Mouse (Mus musculus): ENCODE results near the gene Fam198b. TPM values are rescaled to one million over a fixed set of nuclear protein-coding genes. Genes with fewer than 3 reads are reported as not detected.
A peak's percentile ranks its signal among the peaks of the same experiment; 100 is the strongest.
"Not testable (repeated sequence)": the region's sequence is repeated elsewhere in the genome, so short reads cannot be mapped to it uniquely, and the experiment has no call there.

Gene Fam198b
- total RNA-seq, 2 experiments from 2014 or later = 4.2 to 7.2 TPM

DNA sequence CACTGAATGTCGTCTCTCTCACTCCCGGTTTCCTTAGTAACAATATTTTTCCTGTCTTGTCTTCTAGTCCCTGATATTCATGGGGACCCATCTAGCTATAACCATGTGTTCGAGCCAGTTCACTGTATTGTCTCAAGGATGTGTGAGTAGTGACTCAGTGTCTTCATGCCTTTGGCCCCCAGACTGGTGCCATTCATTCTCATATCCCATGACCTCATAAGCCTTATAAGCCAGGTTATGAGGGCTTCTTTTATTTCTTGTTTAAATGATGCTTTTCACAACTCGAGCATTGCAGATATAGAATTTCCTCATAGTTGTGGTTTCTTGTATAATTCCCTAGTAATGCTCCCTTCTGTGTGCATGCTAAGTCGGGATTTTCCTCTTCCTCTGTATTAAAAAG, 31.9 kb downstream of the Fam198b start:
- no peak for DNase-seq (ENCODE audit: low spot score in 2 of 2)

DNA sequence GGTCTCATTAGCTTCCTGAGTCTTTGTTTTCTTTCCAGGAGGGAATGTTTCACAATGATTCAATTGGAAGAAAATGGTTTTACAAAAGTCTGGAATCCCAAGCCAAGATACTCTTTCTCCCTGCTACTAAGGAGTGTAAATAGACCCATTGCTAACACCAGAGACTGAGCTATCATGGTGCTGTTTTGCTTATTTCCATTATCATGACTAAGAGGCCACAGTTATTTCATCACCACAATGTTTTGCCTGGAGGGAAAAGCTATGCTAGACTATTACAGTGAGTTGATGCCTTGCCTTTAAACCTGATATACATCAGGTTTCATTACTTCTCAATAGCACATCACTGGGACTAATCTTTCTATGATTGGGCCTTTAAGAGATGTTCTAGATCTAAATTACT, 34.4 kb downstream of the Fam198b start:
- DNase-seq (ENCODE audit: low spot score in 2 of 2) = no peak

DNA sequence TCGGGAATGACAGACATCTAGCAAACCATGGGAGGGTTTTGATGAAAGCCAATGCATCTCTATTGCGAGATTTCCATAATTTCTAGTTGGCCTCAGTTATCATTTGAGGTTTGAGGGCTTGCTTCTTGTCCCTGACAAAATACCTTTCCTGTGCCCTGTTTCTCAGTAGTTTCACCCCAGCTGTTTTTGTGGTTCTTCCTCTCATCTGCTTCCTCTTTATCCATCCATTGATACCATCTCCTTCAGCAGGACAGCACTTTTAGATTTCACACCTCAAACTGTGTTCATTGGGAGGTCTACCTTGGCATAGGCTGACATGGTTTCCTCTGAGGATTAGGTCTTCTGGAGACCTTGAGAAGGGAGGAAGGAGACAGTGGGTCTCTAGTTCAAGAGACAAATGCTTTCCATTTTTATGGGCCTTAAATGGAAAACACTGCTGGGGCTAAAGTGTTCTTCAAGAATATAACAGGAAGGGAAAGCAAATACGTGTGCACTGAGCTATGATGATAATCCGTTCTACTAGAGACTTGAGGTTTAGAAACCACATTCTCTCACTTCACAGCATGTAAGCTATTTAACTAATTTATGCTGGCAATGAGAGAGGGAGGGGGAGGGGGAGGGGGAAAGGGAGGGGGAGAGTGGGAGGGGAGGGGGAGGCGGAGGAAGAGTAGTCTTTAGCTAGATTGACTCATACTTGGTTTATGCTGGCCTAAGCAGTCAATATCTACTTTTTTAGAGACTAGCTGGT, 41.8 kb downstream of the Fam198b start:
- DNase-seq (ENCODE audit: low spot score in 2 of 2) = no peak

DNA sequence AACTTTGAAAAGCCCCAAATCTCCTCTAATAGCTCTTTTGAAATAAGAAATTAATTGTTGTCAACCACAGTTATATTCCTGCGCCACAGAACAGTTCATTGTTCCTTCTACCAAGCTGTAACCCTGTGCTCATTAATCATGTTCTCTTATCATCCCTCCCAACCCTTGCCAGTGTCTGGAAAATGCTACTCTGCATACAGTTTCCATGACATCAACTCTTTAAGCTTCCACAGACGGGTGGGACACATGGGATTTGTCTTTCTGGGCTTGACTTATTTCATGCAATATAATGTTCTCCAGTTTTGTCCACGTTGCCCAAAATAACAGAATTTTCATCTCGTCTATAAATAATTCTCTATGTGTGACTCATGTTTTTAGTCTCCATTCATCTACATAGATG, 42.7 kb downstream of the Fam198b start:
- no peak for DNase-seq (ENCODE audit: low spot score in 2 of 2)

DNA sequence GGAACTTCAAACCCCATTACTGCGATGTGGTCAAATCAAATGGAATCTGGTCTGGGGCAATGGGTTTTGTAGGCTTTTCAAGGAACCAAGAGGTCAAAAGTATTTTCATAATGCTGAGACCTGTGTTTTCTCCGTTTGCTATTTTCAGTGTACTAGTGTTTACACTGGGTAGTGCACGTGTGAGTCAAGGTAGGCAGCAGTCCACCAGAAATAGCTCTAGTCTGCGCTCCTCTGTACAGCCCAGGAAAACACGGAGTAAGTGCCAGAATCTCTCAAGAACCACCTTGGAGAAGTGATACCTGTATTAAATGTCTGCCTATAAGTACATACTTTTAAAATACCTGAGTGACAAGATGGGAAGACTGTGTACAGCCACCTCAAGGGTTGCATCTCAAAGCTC, 44.1 kb downstream of the Fam198b start:
- DNase-seq (ENCODE audit: low spot score in 2 of 2) = no peak

DNA sequence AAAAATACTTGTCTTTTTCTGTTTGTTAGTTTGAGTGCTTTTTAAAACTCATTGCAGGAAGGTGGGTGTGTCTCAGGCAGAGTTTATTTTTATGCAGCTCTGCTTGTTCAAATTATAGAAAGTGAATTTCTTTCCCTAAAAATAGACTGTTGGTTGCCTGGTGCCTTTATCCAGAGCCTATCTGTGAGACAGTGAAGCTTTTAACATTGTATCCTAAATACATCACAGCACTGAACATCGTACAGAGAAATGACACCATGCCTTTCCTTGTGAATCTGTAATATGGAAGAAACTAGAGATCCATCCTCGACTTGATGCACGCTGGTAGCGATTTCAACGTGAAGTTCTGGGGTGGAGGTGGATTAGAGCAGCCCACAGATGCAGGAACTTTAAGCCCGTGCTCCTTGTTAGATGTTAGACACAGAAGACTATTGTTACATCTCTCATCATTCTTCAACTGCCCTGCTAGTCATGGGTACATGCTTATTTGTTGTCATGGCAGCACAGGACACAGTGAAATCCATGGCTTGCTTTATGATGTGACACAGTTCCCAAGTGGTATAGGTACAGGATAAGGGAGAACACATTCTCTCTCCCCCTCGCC, 45.9 kb downstream of the Fam198b start:
- peak in 1 of 2 experiments; percentile 31 for DNase-seq (ENCODE audit: low spot score in 2 of 2)

DNA sequence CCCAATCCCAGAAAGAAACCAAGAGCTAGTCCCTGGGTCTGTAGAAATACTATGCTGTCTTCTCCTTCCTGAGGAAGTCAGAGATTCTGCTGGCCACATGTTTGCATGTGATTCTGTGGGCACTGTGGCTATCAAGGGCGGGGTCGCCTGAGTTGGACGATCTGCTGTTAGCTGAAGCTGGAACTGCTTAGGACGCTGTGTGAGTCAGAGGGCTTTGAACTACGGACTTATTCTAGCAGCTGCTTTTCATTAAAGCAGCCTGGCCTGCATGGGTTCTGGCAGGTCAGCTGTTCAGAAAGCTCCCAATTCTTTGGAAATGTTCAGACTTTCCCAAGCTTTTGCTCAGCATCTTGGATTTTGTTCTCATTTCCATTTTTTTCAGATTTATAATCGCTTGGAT, 51.9 kb downstream of the Fam198b start:
- DNase-seq (ENCODE audit: low spot score in 2 of 2) = no peak

DNA sequence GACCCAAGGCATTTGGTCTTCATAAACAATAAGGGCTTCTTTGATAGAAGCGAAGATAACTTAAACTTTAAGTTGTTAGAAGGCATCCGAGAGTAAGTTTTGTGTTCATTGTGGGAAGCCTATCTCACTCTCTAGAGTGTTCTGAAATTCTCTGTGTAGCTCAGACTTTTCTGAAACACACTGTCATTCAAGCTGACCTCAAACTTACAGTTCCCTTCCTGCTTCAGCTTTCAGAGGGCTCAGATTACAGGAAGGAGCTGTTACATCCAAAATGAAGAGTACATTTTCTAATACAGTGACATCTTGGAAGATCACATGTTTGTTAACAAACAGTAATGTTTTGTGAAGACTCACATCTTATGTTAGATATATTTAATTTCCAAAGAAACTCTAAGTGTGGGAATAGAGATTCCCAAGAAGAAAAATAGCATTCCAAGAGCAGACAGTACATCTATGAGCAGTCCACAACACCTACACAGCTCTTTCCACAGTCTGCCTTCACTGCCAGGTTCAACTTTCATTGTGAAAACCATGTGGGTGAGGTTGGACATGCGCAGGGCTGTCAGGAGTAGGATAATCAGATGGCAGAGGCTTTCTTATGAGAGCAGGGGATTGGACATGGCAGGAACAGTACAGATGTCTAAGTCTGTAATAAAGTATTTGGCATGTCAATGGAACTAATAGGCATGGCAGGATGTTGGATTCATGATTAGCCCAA, 52.6 kb downstream of the Fam198b start:
- DNase-seq (ENCODE audit: low spot score in 2 of 2) = no peak

DNA sequence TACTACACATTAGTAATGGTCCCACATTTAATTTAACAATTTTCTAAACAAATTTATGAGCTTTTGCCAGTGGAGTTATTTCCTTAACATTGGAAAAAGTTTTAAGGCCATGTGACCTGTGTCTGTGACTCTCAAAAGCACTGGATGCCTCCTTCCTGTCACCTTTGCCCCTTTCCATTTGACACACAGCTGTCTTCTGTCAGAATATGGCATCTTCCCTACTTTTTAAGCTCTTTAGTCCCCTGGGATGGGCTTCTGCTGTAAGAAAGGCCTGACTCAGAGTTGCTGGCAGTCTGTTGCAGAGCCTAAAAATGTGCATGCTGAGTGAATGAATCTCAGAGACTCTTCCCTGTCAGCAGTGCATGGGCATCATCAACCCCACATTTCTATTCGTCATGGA, 63.4 kb downstream of the Fam198b start:
- no peak for DNase-seq (ENCODE audit: low spot score in 2 of 2)

DNA sequence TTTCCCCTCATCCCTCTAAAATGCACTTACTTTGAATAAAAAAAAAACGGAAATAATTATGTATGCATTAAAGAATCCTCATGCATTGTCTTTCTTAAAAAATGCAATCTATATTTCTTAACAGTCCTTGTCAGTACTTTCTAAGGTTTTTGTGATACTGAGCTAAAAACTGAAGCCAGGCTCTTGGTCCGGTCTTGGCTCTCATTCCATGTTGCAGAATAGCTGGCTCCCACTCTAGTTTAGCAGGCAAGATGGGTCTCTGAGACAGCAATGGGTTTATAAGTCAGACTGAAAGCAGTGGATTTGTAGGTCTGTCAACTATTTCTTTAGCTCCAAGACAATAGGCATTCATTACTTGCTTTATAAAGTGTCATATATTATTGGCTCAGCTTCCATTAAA, 63.8 kb downstream of the Fam198b start:
- DNase-seq (ENCODE audit: low spot score in 2 of 2) = no peak

DNA sequence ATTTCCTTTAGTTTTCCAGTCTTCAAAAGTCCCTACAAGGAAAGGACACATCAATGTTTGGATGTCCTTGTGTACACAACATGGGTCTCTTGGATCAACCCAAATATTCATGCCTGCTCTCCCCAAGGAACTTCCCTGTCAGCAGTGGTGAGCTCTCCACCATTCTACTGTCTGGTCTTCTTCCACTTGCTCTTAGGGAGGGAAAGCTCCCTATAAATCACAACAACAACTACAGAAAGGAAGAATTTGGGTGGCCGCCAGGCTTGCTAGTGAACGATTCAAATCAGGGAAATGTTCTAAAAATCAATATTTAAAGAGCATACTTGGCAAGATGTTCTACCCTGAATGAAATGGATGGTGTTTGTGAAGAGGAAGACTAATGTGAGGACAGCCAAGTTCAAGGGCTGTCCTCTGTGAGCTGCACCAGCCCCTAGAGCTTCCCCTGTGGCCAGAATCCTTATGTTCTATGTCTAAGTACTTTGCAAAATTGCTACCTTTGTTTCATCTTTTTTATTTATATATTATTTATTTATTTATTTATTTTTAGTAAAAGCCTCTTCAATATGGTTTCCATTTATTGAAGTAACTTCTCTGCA, 68.9 kb downstream of the Fam198b start:
- DNase-seq (ENCODE audit: low spot score in 2 of 2) = no peak

DNA sequence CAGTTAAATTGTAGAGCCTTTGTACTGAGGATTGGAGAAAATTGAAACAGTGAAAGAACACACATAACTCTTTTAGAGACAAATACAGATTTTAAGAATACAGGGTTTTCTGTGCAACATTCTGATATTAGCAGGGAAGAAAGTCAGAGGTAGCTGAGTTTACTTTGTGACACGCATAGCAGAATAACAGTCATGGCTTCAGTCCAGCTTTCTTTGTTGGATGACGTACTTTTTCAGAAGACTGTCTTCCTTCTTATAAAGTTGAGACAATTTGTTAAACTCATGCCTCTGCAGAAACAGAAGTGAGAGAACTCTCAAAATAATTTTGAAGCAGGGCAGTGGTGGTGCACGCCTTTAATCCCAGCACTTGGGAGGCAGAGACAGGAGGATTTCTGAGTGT, 70.9 kb downstream of the Fam198b start:
- no peak for DNase-seq (ENCODE audit: low spot score in 2 of 2)

DNA sequence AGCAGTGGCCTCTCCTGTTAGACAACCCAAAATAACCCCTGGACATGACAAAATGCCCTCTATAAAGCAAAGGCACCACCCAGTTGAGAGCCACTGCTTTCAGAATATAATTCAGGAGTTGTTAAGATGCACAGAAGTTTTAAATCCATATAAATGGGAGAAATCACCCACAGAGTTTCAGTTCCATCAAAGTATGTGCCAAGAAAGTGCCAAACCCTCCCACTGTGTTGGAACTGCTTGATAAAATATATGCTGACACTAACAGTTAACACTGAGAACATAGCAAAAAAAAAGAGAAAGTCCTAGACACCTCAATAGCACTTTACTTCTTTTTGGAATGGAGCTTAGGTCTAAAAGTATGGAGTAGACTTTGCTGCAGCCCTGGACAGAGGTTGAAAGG, 72.5 kb downstream of the Fam198b start:
- no peak for DNase-seq (ENCODE audit: low spot score in 2 of 2)

DNA sequence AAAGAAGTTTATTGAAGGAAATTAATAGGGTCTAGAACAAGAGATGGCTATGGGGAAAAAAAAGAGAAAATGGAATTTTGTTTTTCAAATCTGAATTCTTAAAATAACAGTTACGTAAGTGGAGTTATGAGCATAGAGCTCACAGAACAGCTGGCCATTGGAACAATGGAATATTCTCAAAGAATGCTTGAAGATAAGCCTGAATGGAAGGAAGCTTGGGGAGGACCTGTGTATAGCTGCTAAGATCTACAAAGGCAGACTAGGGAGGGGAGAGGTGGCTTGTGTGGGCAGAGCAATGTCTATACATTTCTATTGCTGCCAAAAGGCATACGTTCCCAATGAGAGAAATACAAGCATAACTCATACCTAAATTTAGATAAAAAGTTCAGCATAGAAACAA, 73.4 kb downstream of the Fam198b start:
- DNase-seq (ENCODE audit: low spot score in 2 of 2) = no peak

DNA sequence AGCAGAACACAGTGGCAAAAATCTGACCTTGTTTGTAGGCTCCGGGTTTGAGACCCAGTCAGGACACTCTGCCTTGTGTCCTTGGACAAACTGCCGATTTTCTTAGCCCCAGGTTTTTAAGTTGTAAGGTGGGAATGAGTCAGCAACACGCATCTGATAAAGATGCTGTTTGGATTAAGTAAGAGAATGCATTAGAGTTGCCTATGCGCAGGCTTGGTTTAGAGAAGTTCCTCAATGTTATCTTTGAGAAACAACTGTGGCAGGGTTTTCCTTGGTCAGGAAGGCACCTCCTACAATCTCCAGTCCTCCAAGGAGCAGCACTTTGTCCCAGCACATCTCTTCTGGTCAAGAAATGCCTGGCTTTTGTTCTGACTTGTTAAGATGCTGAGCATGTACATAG, 82.4 kb downstream of the Fam198b start:
- DNase-seq (ENCODE audit: low spot score in 2 of 2) = no peak

DNA sequence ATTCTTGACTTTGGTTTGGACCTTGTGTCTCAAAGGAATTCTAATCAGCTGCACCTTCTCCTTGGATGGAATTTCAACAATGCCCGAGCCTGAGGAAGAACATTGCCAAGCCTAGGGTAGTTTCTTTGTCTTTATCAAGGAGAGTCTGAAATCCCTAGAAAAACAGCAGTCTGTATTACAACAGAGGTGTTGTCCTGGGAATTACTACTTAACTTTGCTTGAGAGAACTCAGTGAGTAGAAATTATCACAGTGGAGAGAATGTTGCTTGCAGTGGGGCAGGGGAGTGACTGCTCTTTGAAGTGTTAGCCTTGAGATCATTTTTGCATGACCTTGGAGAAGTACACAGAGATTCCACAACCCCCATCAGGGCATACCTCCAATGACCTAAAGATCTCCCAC, 83.0 kb downstream of the Fam198b start:
- no peak for DNase-seq (ENCODE audit: low spot score in 2 of 2)

DNA sequence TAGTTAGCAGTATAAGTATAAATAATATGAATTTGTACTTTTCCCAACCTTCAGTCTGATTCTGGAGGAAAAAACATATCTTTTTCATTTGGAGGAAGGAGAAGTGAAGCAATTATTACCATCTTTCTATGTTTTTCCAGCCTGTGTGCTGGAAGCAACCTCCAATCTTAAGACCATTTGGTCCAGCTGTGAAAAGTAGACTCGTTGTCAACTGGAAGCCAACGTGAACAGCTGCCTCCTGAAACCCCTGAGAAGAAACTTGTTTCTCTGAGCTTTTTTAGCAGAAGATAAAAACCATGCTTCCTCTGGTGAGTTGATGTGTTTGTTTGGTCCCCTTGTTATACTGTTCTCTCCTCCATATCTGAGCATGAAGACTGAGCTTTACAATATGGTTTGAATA, 84.1 kb downstream of the Fam198b start:
- no peak for DNase-seq (ENCODE audit: low spot score in 2 of 2)

DNA sequence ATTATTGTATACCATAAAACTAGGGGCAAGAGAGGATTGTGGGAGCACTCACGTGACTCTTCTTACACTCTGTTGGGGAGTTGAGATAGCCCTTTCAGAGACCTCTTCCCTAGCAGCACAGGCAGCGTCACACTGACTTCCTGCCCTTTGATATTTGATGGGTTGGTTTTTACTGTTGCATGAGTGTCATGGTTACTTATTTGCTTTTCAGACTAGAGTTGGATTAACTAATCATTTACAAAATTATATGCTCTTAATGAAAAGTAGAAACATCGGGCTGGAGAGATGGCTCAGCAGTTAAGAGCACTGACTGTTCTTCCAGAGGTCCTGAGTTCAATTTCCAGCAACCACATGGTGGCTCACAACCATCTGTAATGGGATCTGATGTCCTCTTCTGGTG, 85.2 kb downstream of the Fam198b start:
- DNase-seq (ENCODE audit: low spot score in 2 of 2) = not testable (repeated sequence)

DNA sequence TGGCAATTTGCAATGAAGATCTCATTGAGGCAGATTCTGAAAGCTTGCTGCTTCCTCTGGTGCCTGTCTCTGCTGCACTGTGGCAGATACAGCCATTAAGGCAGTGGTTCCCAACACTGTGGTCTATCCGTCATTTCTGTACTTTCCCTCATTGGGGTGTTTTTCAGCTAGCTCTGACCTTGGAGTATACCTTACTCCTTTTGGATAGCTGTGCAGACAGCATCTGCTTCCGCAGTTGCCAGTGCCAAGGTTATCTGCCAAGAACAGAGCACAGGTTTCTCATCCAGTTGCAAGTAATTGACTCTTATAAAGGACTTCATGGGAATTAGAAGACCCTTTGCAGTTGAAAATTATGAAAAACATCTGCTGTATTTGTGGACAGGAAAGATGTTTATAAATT, 85.7 kb downstream of the Fam198b start:
- DNase-seq (ENCODE audit: low spot score in 2 of 2) = no peak

DNA sequence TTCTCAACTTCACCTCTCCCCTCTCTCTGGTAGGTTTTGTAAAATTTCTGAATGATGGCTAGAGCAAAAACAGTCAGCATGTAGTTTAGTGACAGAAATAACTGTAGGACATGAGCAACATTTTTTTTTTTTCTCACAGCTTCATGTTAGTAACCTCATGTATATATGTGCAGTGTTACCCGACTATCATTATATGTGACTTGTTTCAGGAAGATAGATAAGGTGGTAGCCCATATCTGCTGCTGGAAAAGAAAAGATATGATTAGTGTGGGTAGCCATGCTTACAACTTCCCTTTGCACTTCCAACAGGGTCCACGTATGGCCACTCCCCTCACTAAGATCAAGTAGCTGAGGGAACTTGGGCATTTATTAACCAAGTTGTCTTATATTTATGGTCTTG, 86.2 kb downstream of the Fam198b start:
- DNase-seq (ENCODE audit: low spot score in 2 of 2) = no peak

DNA sequence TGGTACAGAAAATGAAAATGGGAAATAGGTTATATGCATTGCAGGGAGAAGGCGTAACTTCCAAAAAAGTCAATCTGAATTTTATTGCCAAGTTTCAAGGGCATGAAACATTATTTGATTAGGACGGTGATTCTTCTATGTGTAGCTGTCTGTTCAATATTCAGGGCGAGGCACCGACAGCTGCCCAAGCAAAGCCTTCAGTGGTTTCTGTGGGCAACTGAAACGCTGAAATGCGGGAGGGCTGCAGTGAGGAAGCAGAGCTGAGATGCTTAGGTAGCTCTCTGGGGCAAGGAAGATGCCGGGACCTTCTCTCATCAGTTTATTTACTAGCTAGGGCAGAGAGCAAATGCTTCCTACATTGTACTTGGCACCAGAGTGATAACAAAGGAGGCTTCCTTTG, 87.2 kb downstream of the Fam198b start:
- DNase-seq (ENCODE audit: low spot score in 2 of 2) = no peak

DNA sequence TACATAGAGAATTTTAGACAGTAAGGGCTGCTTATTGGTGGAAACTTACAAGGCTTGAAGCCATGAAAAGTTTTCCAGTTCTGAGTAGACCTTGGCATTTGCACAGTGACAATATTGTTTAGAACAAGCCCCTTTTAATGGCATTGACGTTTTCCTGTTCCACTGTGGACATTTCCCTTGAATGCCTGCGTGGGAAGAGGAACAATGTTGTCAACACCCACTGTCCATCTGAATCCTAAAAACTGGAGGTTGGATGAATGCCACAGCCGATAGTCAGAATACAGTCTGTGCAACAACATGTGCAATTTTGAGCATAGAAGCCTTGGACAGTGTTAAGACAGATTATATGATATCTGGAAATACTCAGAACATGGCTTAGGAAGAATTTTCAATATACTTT, 92.5 kb downstream of the Fam198b start:
- DNase-seq (ENCODE audit: low spot score in 2 of 2) = peak; percentile 65 to 83

All from layer of hippocampus, adult 18-20 months (tissue).